Mouse (Mus musculus): ENCODE results near the gene Nrip1. TPM values are rescaled to one million over a fixed set of nuclear protein-coding genes. Genes with fewer than 3 reads are reported as not detected.

Nrip1 gene
- polyA plus RNA-seq (2014; fragmentation: Nextera tagmentation; extraction: Ambion mirVana): 29.0 and 43.0 TPM in 2 replicates

DNA sequence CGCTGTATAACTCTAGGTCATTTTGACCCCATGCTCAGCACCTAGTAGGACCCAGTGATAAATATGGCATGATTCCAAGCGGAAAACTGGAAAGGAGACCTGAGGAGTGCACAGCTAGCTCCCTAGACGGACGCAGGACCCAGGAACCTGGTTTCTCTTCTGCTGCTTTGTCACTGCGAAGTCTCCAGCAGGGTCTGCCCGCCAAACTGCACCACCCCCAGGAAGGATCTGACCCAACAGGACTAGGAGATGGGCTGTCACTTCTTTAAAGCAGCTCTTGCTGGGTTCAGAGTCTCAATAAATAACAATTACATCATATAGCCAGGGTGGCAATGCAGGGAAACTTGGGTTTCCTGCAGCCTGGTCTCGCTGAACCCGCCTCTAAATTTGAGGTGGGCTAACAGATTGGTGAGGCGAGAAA, at the start of gene Nrip1:
Gene Nrip1, minus strand, starts transcription at position 157 of the 421 bp plus-strand sequence.
- peak within 1 kb of the TSS; percentile 95 for H3K4me3 ChIP-seq (ENCODE audit: low read depth, low read length)
- peak within 1 kb of the TSS; percentile 71 for H3K4me2 ChIP-seq (ENCODE audit: low read depth, low read length)
- no peaks in the 10 kb centered on the region for H3K9me3 ChIP-seq (replicated peaks; ENCODE audit: control insufficient read depth, low read length)
- peak within 1 kb of the TSS; percentile 99 for H3K27ac ChIP-seq (replicated peaks; ENCODE audit: low read depth, low read length)
- H3K36me3 ChIP-seq (replicated peaks; ENCODE audit: control insufficient read depth, insufficient read depth, low read depth, low read length): no peaks in the 10 kb centered on the region
- WGBS: under 1% methylated on average over 9 of the region's 9 CpGs
- ATAC-seq (replicated peaks; ENCODE audit: insufficient number of reproducible peaks, low FRiP score, low TSS enrichment, low read depth): peak; percentile 4; the same call in 1 of the 2 replicates
- DNase-seq (ENCODE audit: low spot score): peak; percentile 67
- no peaks in the 10 kb centered on the region for H3K27me3 ChIP-seq (ENCODE audit: control insufficient read depth, insufficient read depth, low read length)
- H3K4me1 ChIP-seq (ENCODE audit: control insufficient read depth, insufficient read depth, low read length): no peaks in the 10 kb centered on the region
- peak within 1 kb of the TSS; percentile 98 for H3K9ac ChIP-seq (replicated peaks; ENCODE audit: low read length)

GRCm38 (mm10) chr16:76422531-76422930, 48.9 kb upstream of the Nrip1 start:
- no peak overlapping the region for H3K4me2 ChIP-seq (ENCODE audit: low read depth, low read length)
- DNase-seq (ENCODE audit: low spot score) (no peak), ATAC-seq (replicated peaks; ENCODE audit: insufficient number of reproducible peaks, low FRiP score, low TSS enrichment, low read depth) (no peak)
- 81% methylated on average over 1 of the region's 1 CpGs for WGBS
- H3K9ac ChIP-seq (replicated peaks; ENCODE audit: low read length): no peak overlapping the region
- H3K4me1 ChIP-seq (ENCODE audit: control insufficient read depth, insufficient read depth, low read length): no peaks in the 10 kb centered on the region
- H3K27ac ChIP-seq (replicated peaks; ENCODE audit: low read depth, low read length): no peak overlapping the region
- H3K9me3 ChIP-seq (replicated peaks; ENCODE audit: control insufficient read depth, low read length): no peaks in the 10 kb centered on the region
- no peak overlapping the region for H3K4me3 ChIP-seq (ENCODE audit: low read depth, low read length)
- no peaks in the 10 kb centered on the region for H3K36me3 ChIP-seq (replicated peaks; ENCODE audit: control insufficient read depth, insufficient read depth, low read depth, low read length)
- no peaks in the 10 kb centered on the region for H3K27me3 ChIP-seq (ENCODE audit: control insufficient read depth, insufficient read depth, low read length)

- Histone ChIP-seq H3K27me3 (ENCODE audit: control insufficient read depth, insufficient read depth, low read length) (no peaks in the 10 kb centered on the region), H3K9me3 (replicated peaks; ENCODE audit: control insufficient read depth, low read length) (no peaks in the 10 kb centered on the region), H3K36me3 (replicated peaks; ENCODE audit: control insufficient read depth, insufficient read depth, low read depth, low read length) (no peaks in the 10 kb centered on the region), H3K9ac (replicated peaks; ENCODE audit: low read length) (no peak overlapping the region), H3K4me1 (ENCODE audit: control insufficient read depth, insufficient read depth, low read length) (no peaks in the 10 kb centered on the region), H3K4me3 (ENCODE audit: low read depth, low read length) (no peak overlapping the region), H3K27ac (replicated peaks; ENCODE audit: low read depth, low read length) (no peak overlapping the region), H3K4me2 (ENCODE audit: low read depth, low read length) (no peak overlapping the region)
- ATAC-seq (replicated peaks; ENCODE audit: insufficient number of reproducible peaks, low FRiP score, low TSS enrichment, low read depth) (no peak), DNase-seq (ENCODE audit: low spot score) (no peak)
- 81% methylated on average over 8 of the region's 8 CpGs for WGBS
Observed at GRCm38 (mm10) chr16:76419849-76420248, 46.2 kb upstream of the Nrip1 start.

DNA sequence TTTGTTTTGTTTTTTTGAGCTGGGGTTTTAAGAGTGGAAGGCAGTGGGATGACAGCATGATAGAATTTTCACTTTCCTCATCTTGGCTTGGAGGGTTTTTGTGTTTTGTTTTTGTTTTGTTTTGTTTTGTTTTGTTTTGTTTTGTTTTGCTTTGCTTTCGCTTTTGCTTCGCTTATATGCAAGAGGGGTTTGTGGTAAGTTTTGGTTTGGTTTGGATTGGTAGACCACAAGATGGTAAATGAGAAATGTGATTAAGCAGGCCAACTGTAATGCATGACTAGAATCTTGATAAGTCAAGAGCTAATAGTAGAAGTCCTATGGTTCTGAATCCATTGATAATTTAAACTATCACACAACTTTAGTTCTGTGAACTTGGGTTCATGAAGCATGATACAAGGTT, 42.9 kb upstream of the Nrip1 start:
- no peak overlapping the region for H3K4me2 ChIP-seq (ENCODE audit: low read depth, low read length)
- no peak overlapping the region for H3K4me3 ChIP-seq (ENCODE audit: low read depth, low read length)
- H3K9ac ChIP-seq (replicated peaks; ENCODE audit: low read length): no peak overlapping the region
- H3K27me3 ChIP-seq (ENCODE audit: control insufficient read depth, insufficient read depth, low read length): no peaks in the 10 kb centered on the region
- no peaks in the 10 kb centered on the region for H3K4me1 ChIP-seq (ENCODE audit: control insufficient read depth, insufficient read depth, low read length)
- no peak for DNase-seq (ENCODE audit: low spot score)
- WGBS: 95% methylated on average over 2 of the region's 2 CpGs
- H3K9me3 ChIP-seq (replicated peaks; ENCODE audit: control insufficient read depth, low read length): no peaks in the 10 kb centered on the region
- no peak for ATAC-seq (replicated peaks; ENCODE audit: insufficient number of reproducible peaks, low FRiP score, low TSS enrichment, low read depth)
- H3K27ac ChIP-seq (replicated peaks; ENCODE audit: low read depth, low read length): no peak overlapping the region
- no peaks in the 10 kb centered on the region for H3K36me3 ChIP-seq (replicated peaks; ENCODE audit: control insufficient read depth, insufficient read depth, low read depth, low read length)

DNA sequence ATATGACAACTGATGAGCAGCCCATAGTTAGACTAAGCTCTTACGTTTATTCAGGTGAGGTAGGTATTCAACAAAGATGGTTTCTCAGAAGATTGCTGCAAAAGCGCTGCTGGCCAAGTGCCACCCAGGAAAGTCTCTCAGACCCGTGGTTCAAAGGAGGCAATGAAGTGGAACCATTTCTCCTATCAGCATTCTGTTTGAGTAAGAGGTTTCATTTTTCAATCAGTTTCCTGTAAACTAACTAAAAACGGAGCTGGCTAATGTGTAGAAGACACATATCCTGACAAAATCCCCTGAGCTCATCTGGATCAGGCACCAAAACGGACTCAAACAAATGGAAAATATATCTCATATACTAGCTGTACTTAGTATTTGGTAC, 42.4 kb upstream of the Nrip1 start:
- no peak overlapping the region for H3K4me3 ChIP-seq (ENCODE audit: low read depth, low read length)
- no peaks in the 10 kb centered on the region for H3K4me1 ChIP-seq (ENCODE audit: control insufficient read depth, insufficient read depth, low read length)
- WGBS: 72% methylated on average over 5 of the region's 5 CpGs
- no peaks in the 10 kb centered on the region for H3K9me3 ChIP-seq (replicated peaks; ENCODE audit: control insufficient read depth, low read length)
- no peak for ATAC-seq (replicated peaks; ENCODE audit: insufficient number of reproducible peaks, low FRiP score, low TSS enrichment, low read depth)
- no peak overlapping the region for H3K9ac ChIP-seq (replicated peaks; ENCODE audit: low read length)
- H3K4me2 ChIP-seq (ENCODE audit: low read depth, low read length): no peak overlapping the region
- H3K36me3 ChIP-seq (replicated peaks; ENCODE audit: control insufficient read depth, insufficient read depth, low read depth, low read length): no peaks in the 10 kb centered on the region
- H3K27me3 ChIP-seq (ENCODE audit: control insufficient read depth, insufficient read depth, low read length): no peaks in the 10 kb centered on the region
- no peak overlapping the region for H3K27ac ChIP-seq (replicated peaks; ENCODE audit: low read depth, low read length)
- no peak for DNase-seq (ENCODE audit: low spot score)

DNA sequence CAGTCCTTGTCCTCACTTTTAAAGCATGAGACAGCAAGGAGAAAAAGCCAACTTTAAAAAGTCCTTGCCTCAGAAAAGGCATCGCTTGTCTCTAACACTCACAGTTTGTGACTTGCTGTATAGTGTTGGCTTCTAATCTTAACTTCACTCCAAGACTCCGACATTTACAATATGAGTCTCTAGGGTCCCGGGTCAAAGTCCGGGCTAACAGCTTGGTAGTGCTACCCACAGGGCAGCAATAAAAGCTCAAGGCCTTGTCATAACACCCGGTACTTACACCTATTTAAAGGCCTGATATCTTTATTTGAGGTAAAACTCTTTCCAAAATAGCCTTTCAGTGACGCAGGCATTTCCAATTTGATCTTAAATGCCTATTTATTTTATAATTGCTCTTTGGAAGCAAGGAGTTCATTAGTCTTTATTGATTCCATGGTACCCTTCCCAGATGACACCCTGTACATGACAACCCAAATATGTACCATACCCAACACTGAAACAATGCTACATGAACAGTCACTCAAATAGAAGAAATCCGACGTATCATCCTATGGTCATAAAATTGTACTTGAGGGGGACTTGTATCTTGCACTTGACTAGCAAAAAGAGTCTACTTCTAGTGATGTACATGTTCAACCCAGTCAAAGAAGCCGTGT, 41.9 kb upstream of the Nrip1 start:
- no peak overlapping the region for H3K4me3 ChIP-seq (ENCODE audit: low read depth, low read length)
- H3K4me2 ChIP-seq (ENCODE audit: low read depth, low read length): no peak overlapping the region
- DNase-seq (ENCODE audit: low spot score) (no peak), ATAC-seq (replicated peaks; ENCODE audit: insufficient number of reproducible peaks, low FRiP score, low TSS enrichment, low read depth) (no peak)
- no peaks in the 10 kb centered on the region for H3K4me1 ChIP-seq (ENCODE audit: control insufficient read depth, insufficient read depth, low read length)
- no peaks in the 10 kb centered on the region for H3K9me3 ChIP-seq (replicated peaks; ENCODE audit: control insufficient read depth, low read length)
- WGBS: 87% methylated on average over 9 of the region's 9 CpGs
- H3K27ac ChIP-seq (replicated peaks; ENCODE audit: low read depth, low read length): no peak overlapping the region
- no peaks in the 10 kb centered on the region for H3K27me3 ChIP-seq (ENCODE audit: control insufficient read depth, insufficient read depth, low read length)
- H3K9ac ChIP-seq (replicated peaks; ENCODE audit: low read length): no peak overlapping the region
- H3K36me3 ChIP-seq (replicated peaks; ENCODE audit: control insufficient read depth, insufficient read depth, low read depth, low read length): no peaks in the 10 kb centered on the region

GRCm38 (mm10) chr16:76414528-76414927, 40.9 kb upstream of the Nrip1 start:
- no peak overlapping the region for H3K27ac ChIP-seq (replicated peaks; ENCODE audit: low read depth, low read length)
- DNase-seq (ENCODE audit: low spot score): no peak
- 84% methylated on average over 5 of the region's 5 CpGs for WGBS
- H3K9ac ChIP-seq (replicated peaks; ENCODE audit: low read length): no peak overlapping the region
- H3K36me3 ChIP-seq (replicated peaks; ENCODE audit: control insufficient read depth, insufficient read depth, low read depth, low read length): no peaks in the 10 kb centered on the region
- H3K4me3 ChIP-seq (ENCODE audit: low read depth, low read length): no peak overlapping the region
- H3K9me3 ChIP-seq (replicated peaks; ENCODE audit: control insufficient read depth, low read length): no peaks in the 10 kb centered on the region
- no peak for ATAC-seq (replicated peaks; ENCODE audit: insufficient number of reproducible peaks, low FRiP score, low TSS enrichment, low read depth)
- H3K27me3 ChIP-seq (ENCODE audit: control insufficient read depth, insufficient read depth, low read length): no peaks in the 10 kb centered on the region
- no peak overlapping the region for H3K4me2 ChIP-seq (ENCODE audit: low read depth, low read length)
- no peaks in the 10 kb centered on the region for H3K4me1 ChIP-seq (ENCODE audit: control insufficient read depth, insufficient read depth, low read length)

GRCm38 (mm10) chr16:76413581-76413980, 40.0 kb upstream of the Nrip1 start:
- H3K9ac ChIP-seq (replicated peaks; ENCODE audit: low read length): no peak overlapping the region
- H3K4me2 ChIP-seq (ENCODE audit: low read depth, low read length): no peak overlapping the region
- H3K9me3 ChIP-seq (replicated peaks; ENCODE audit: control insufficient read depth, low read length): no peaks in the 10 kb centered on the region
- no peak overlapping the region for H3K27ac ChIP-seq (replicated peaks; ENCODE audit: low read depth, low read length)
- DNase-seq (ENCODE audit: low spot score): no peak
- ATAC-seq (replicated peaks; ENCODE audit: insufficient number of reproducible peaks, low FRiP score, low TSS enrichment, low read depth): no peak
- no peaks in the 10 kb centered on the region for H3K4me1 ChIP-seq (ENCODE audit: control insufficient read depth, insufficient read depth, low read length)
- WGBS: 94% methylated on average over 8 of the region's 8 CpGs
- H3K4me3 ChIP-seq (ENCODE audit: low read depth, low read length): no peak overlapping the region
- H3K27me3 ChIP-seq (ENCODE audit: control insufficient read depth, insufficient read depth, low read length): no peaks in the 10 kb centered on the region
- H3K36me3 ChIP-seq (replicated peaks; ENCODE audit: control insufficient read depth, insufficient read depth, low read depth, low read length): no peaks in the 10 kb centered on the region
